Mouse (Mus musculus) gastrocnemius, adult 18-20 months (tissue): ENCODE results near the gene Grin2b. TPM values are rescaled to one million over a fixed set of nuclear protein-coding genes. Genes with fewer than 3 reads are reported as not detected.
"Not testable (repeated sequence)": the region's sequence is repeated elsewhere in the genome, so short reads cannot be mapped to it uniquely, and the experiment has no call there.

ENCODE experiments used
- DNase-seq: peaks from one replicate; pipeline ENCODE4 v3.0.0; 2021; ENCODE audit warnings: low spot score
- microRNA-seq: library from miRNA; unstranded; fragments of <30 nt; microRNA quantifications from one replicate; pipeline ENCODE4 v1.2.0, GENCODE M21; 2021
- total RNA-seq, 2 experiments: library from RNA; stranded (reverse); gene quantifications; 2 replicates each; pipeline ENCODE4 v1.2.3; 2021

Grin2b gene
- total RNA-seq, 2 experiments from 2014 or later = 0.02 TPM

GRCm38 (mm10) chr6:135701361-135701760, 471.9 kb downstream of the Grin2b start:
- no peak for DNase-seq

GRCm38 (mm10) chr6:135700717-135701345, 472.5 kb downstream of the Grin2b start:
- no peak for DNase-seq

DNA sequence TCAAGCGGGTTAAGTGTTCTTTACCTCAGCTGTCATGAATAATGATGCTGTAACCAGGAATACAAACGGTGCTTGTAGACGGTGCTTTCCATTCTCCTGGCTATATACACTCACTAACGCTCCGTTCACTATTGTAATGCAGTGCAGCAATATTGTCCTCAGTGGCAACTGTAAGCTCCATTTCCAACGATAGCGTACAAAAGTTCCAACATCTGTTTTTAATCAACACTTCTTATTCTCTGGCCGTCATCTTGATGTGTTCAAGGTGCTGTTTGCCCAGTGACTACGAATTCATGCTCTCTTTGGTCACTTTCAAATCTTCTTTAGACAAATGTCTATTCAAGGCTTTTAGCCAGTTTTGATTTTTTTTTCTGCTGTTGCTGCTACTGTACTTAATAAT, 480.8 kb downstream of the Grin2b start:
- no peak for DNase-seq

DNA sequence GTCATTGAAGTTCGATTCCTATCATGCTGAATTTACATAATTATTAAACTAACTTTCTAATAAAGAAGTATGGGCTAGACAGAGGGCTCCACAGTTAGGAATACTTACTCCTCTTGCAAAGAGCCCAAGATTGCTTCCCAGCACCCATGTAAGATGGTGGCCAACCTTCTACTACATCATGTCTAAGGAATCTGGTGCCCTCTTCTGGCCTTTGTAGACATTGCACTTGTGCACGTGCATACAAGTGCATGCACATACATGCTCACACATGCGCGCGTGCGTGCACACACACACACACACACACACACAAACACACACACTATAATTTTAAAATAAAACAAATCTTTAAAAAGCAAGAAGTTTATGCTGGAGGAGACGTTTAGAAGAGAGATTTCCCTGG, 481.8 kb downstream of the Grin2b start:
- DNase-seq = no peak

DNA sequence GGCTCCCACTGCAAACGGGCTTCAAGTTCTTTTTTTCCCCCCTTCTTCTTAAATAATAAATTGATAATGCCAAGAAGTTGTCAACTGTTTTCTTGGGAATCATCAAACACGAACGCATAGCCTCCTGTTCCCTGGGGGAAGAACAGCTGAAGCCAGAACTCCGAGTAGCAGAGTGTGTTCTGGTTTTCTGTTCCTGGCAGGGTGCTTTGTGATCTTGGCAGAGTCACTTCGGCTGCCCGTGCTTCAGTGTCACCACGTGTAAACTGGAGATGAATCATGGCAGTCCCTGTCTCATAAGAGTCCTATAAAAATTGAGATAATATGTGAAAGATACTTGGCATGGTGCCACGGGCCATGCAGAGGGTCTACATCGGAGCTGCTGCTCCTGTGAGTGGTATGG, 485.4 kb downstream of the Grin2b start:
- no peak for DNase-seq

DNA sequence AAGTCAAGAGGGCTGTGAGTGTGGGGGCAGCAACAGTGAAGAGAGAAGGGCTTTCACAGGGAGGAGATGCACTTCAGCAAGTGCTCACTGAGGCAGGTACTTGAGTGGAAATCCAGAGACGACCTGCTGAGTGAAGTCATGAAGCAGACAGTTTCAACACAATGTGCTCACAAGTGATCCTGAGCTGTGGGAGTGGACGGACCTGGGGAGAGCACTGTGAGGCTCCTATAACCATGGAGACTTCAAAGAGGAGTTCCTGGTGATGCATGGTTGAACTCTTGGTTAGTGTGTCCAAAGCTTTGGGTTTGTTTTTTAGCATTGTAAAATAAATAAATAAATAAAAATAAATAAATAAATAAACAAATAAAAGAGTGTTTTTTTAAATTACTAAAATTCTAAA, 489.1 kb downstream of the Grin2b start:
- no peak for DNase-seq

DNA sequence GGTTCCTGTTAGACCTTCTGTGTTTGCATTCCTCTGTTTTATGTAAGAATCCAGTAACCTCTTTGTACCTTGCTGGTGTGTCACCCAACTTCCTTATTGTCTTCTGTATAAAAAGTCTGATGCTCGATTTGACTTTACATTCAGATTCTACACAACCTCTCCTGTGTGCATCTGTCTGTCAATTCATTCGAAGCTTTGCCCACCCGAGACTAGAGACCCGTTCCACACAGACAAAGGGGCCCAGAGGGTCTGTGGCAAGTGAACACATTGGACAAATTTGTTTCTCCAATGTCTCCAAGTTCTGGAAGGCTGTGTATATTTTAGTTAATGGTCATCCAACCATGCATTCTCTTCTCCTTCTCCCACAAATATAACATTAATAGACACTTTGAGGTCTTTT, 491.9 kb downstream of the Grin2b start:
- not testable (repeated sequence) for DNase-seq

- no peak for DNase-seq
Observed at GRCm38 (mm10) chr6:135680105-135680710, 493.1 kb downstream of the Grin2b start.

- DNase-seq = no peak
Observed at GRCm38 (mm10) chr6:135674380-135674779, 498.9 kb downstream of the Grin2b start.

- DNase-seq = no peak
Observed at GRCm38 (mm10) chr6:135672003-135672402, 501.3 kb downstream of the Grin2b start.

Small RNAs within 50 kb of the gene (microRNA-seq; reads per million reads assigned to microRNA genes)
- not detected for gene Gm22892

Other genes starting within 250 kb of the Grin2b start
- gene Gm8994, start 154.0 kb upstream of the Grin2b start, total RNA-seq = not detected
- not detected for gene E330021D16Rik, start 242.1 kb upstream of the Grin2b start, total RNA-seq